Comparison of ENCODE assay signal across 12 mouse cellular contexts in the genomic region with DNA sequence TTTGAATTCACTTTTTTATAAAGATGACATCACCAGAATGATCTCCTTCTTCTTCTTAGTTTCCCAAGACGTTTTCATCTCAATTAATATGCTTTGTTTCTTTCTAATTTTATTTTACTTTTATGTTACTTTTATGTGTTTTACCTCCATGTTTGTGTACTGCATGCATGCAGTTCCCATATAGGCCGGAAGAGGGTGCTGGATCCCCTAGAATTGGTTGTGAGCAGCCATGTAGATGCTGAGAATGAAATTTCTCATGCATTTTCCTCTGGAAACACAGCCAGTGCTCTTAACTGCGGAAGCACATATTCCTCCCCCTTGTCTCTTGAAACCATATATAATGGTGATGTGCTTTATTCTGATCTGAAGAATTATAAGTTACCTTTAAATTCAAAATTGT.
DNase-seq lines count a peak whose midpoint lies in the region; ATAC-seq and TF ChIP-seq lines count a peak whose summit lies in the region.
"Had no signal": no experiment of that assay in that cellular context is flagged by ENCODE, and none has a peak within 500 bp of the region (broad histone marks: within the 10 kb centered on the region; RNA-seq: fewer than 3 reads in every experiment).

No protein-coding gene starts in this region.

- no peaks in the 10 kb centered on the region for H3K27me3 ChIP-seq in hindbrain, embryonic 11.5 days (ENCODE audit: control insufficient read depth, insufficient read depth, low read length)
- H3K27me3 ChIP-seq in hindbrain, embryonic 12.5 days, result no peaks in the 10 kb centered on the region
- no peaks in the 10 kb centered on the region for H3K27me3 ChIP-seq in midbrain, embryonic 14.5 days (ENCODE audit: control insufficient read depth, insufficient read depth, low read length)
- H3K27me3 ChIP-seq in midbrain, embryonic 15.5 days (replicated peaks), result no peaks in the 10 kb centered on the region
- H3K27me3 ChIP-seq in MEL (ENCODE audit: control insufficient read depth in 1 of 2, insufficient read depth in 2 of 2, low read length in 2 of 2), result no peaks in the 10 kb centered on the region
- no peaks in the 10 kb centered on the region for H3K27me3 ChIP-seq in limb, embryonic 11.5 days (ENCODE audit: control insufficient read depth, insufficient read depth, low read length)
- no peaks in the 10 kb centered on the region for H3K27me3 ChIP-seq in hindbrain, embryonic 14.5 days (ENCODE audit: control insufficient read depth, insufficient read depth, low read length)
- H3K27me3 ChIP-seq: heart, embryonic 12.5 days; limb, embryonic 15.5 days had no signal

- no peak for TF ChIP-seq EP300 in MEL (IDR thresholded peaks at IDR 0.05; ENCODE audit: low read depth in 1 of 2, low read length in 2 of 2)

- no peaks in the 10 kb centered on the region for H3K79me2 ChIP-seq in MEL (ENCODE audit: control insufficient read depth, insufficient read depth, low read length, poor library complexity)

- peak; percentile 11 for DNase-seq in hindbrain, embryonic 11.5 days (ENCODE audit: low spot score)
- DNase-seq in midbrain, embryonic 14.5 days, result peak; percentile 9
- DNase-seq in MEL (ENCODE audit: low read depth, low spot score), result peak; percentile 29
- peak; percentile 37 for DNase-seq in limb, embryonic 11.5 days (ENCODE audit: low spot score)
- DNase-seq in hindbrain, embryonic 14.5 days (ENCODE audit: low spot score), result no peak
- DNase-seq: kidney, postnatal 25 days; right cerebral cortex, postnatal 14 days had no signal

- H3K4me2 ChIP-seq in hindbrain, embryonic 11.5 days (replicated peaks; ENCODE audit: low read depth, low read length), result no peak overlapping the region
- H3K4me2 ChIP-seq in hindbrain, embryonic 12.5 days (replicated peaks), result no peak overlapping the region
- H3K4me2 ChIP-seq in midbrain, embryonic 14.5 days (ENCODE audit: low read length), result no peak overlapping the region
- H3K4me2 ChIP-seq in midbrain, embryonic 15.5 days, result no peak overlapping the region
- no peak overlapping the region for H3K4me2 ChIP-seq in limb, embryonic 11.5 days (ENCODE audit: low read depth, severe bottlenecking)
- H3K4me2 ChIP-seq in hindbrain, embryonic 14.5 days (replicated peaks), result no peak overlapping the region
- H3K4me2 ChIP-seq: heart, embryonic 12.5 days; limb, embryonic 15.5 days had no signal

- H3K9ac ChIP-seq in hindbrain, embryonic 11.5 days (ENCODE audit: low read depth, low read length), result no peak overlapping the region
- no peak overlapping the region for H3K9ac ChIP-seq in hindbrain, embryonic 12.5 days
- H3K9ac ChIP-seq in midbrain, embryonic 14.5 days (replicated peaks; ENCODE audit: low read length), result no peak overlapping the region
- no peak overlapping the region for H3K9ac ChIP-seq in midbrain, embryonic 15.5 days
- H3K9ac ChIP-seq in MEL (ENCODE audit: control insufficient read depth, low read depth, low read length, poor library complexity, severe bottlenecking), result no peak overlapping the region
- H3K9ac ChIP-seq in limb, embryonic 11.5 days (ENCODE audit: low read length), result no peak overlapping the region
- H3K9ac ChIP-seq in hindbrain, embryonic 14.5 days, result no peak overlapping the region
- H3K9ac ChIP-seq: heart, embryonic 12.5 days; limb, embryonic 15.5 days had no signal

- TF ChIP-seq RAD21 in MEL (IDR thresholded peaks at IDR 0.05; ENCODE audit: low read depth, low read length), result peak; percentile 52

- no peak overlapping the region for H3K4me3 ChIP-seq in hindbrain, embryonic 11.5 days (ENCODE audit: low read depth, low read length)
- H3K4me3 ChIP-seq in hindbrain, embryonic 12.5 days, result no peak overlapping the region
- no peak overlapping the region for H3K4me3 ChIP-seq in midbrain, embryonic 14.5 days (replicated peaks; ENCODE audit: low read depth, low read length)
- H3K4me3 ChIP-seq in midbrain, embryonic 15.5 days, result no peak overlapping the region
- H3K4me3 ChIP-seq in MEL (ENCODE audit: control insufficient read depth in 1 of 2, insufficient read depth in 1 of 2, low read depth in 2 of 2, low read length in 2 of 2), result no peak overlapping the region
- no peak overlapping the region for H3K4me3 ChIP-seq in limb, embryonic 11.5 days (ENCODE audit: low read depth, low read length)
- H3K4me3 ChIP-seq in hindbrain, embryonic 14.5 days (replicated peaks; ENCODE audit: low read length), result no peak overlapping the region
- H3K4me3 ChIP-seq: heart, embryonic 12.5 days; limb, embryonic 15.5 days had no signal

- peak; percentile 40 to 55 (median 53) for TF ChIP-seq CTCF in MEL (IDR thresholded peaks at IDR 0.05 in 2 of 3, conservative IDR thresholded peaks at IDR 0.05 in 1 of 3; ENCODE audit: control insufficient read depth in 1 of 3, insufficient read depth in 1 of 3, low read depth in 2 of 3, low read length in 3 of 3, poor library complexity in 1 of 3, severe bottlenecking in 1 of 3)

- no peaks in the 10 kb centered on the region for H3K36me3 ChIP-seq in hindbrain, embryonic 11.5 days (ENCODE audit: control insufficient read depth, insufficient read depth, low read length)
- no peaks in the 10 kb centered on the region for H3K36me3 ChIP-seq in hindbrain, embryonic 12.5 days
- H3K36me3 ChIP-seq in midbrain, embryonic 14.5 days (ENCODE audit: control insufficient read depth, insufficient read depth, low read length), result no peaks in the 10 kb centered on the region
- no peaks in the 10 kb centered on the region for H3K36me3 ChIP-seq in midbrain, embryonic 15.5 days (replicated peaks)
- H3K36me3 ChIP-seq in MEL (ENCODE audit: control insufficient read depth in 1 of 2, insufficient read depth in 2 of 2, low read length in 2 of 2), result no peaks in the 10 kb centered on the region
- H3K36me3 ChIP-seq in limb, embryonic 11.5 days (ENCODE audit: control insufficient read depth, insufficient read depth, low read length), result no peaks in the 10 kb centered on the region
- H3K36me3 ChIP-seq in hindbrain, embryonic 14.5 days (replicated peaks; ENCODE audit: control insufficient read depth, insufficient read depth), result no peaks in the 10 kb centered on the region
- H3K36me3 ChIP-seq: heart, embryonic 12.5 days; limb, embryonic 15.5 days had no signal

- no peaks in the 10 kb centered on the region for H3K4me1 ChIP-seq in hindbrain, embryonic 11.5 days (replicated peaks; ENCODE audit: control insufficient read depth, insufficient read depth, low read length)
- H3K4me1 ChIP-seq in hindbrain, embryonic 12.5 days, result no peaks in the 10 kb centered on the region
- H3K4me1 ChIP-seq in midbrain, embryonic 14.5 days (ENCODE audit: control insufficient read depth, insufficient read depth, low read length), result no peaks in the 10 kb centered on the region
- no peaks in the 10 kb centered on the region for H3K4me1 ChIP-seq in midbrain, embryonic 15.5 days
- no peaks in the 10 kb centered on the region for H3K4me1 ChIP-seq in MEL (ENCODE audit: control insufficient read depth in 1 of 2, insufficient read depth in 2 of 2, low read length in 2 of 2)
- H3K4me1 ChIP-seq in limb, embryonic 11.5 days (ENCODE audit: control insufficient read depth, insufficient read depth, low read length), result no peaks in the 10 kb centered on the region
- H3K4me1 ChIP-seq in hindbrain, embryonic 14.5 days (replicated peaks; ENCODE audit: control insufficient read depth, insufficient read depth, low read length), result no peaks in the 10 kb centered on the region
- H3K4me1 ChIP-seq: heart, embryonic 12.5 days; limb, embryonic 15.5 days had no signal

- H3K9me3 ChIP-seq in hindbrain, embryonic 11.5 days (ENCODE audit: control insufficient read depth, low read length), result no peaks in the 10 kb centered on the region
- no peaks in the 10 kb centered on the region for H3K9me3 ChIP-seq in hindbrain, embryonic 12.5 days (replicated peaks)
- H3K9me3 ChIP-seq in midbrain, embryonic 14.5 days (ENCODE audit: control insufficient read depth, low read length), result no peaks in the 10 kb centered on the region
- no peaks in the 10 kb centered on the region for H3K9me3 ChIP-seq in midbrain, embryonic 15.5 days
- no peaks in the 10 kb centered on the region for H3K9me3 ChIP-seq in MEL (replicated peaks; ENCODE audit: insufficient read depth, low read length)
- no peaks in the 10 kb centered on the region for H3K9me3 ChIP-seq in limb, embryonic 11.5 days (ENCODE audit: control insufficient read depth, low read length)
- H3K9me3 ChIP-seq in hindbrain, embryonic 14.5 days (ENCODE audit: control insufficient read depth, low read length), result no peaks in the 10 kb centered on the region
- H3K9me3 ChIP-seq: heart, embryonic 12.5 days; limb, embryonic 15.5 days had no signal

- no peak for ATAC-seq in hindbrain, embryonic 11.5 days (ENCODE audit: low FRiP score)
- no peak for ATAC-seq in hindbrain, embryonic 12.5 days (ENCODE audit: low FRiP score)
- no peak for ATAC-seq in midbrain, embryonic 14.5 days (ENCODE audit: low FRiP score, low TSS enrichment)
- ATAC-seq in midbrain, embryonic 15.5 days (replicated peaks), result no peak
- no peak for ATAC-seq in limb, embryonic 11.5 days (ENCODE audit: insufficient number of reproducible peaks, low FRiP score, low TSS enrichment, low read depth)
- no peak for ATAC-seq in CD4-positive, CD25-positive, alpha-beta regulatory T cell, adult 4 months
- ATAC-seq in hindbrain, embryonic 14.5 days (ENCODE audit: low FRiP score), result no peak

- WGBS in hindbrain, embryonic 11.5 days, result 52% methylated on average over 3 of the region's 3 CpGs
- WGBS in hindbrain, embryonic 12.5 days, result 56% methylated on average over 3 of the region's 3 CpGs
- 49% methylated on average over 3 of the region's 3 CpGs for WGBS in midbrain, embryonic 14.5 days
- 61% methylated on average over 3 of the region's 3 CpGs for WGBS in midbrain, embryonic 15.5 days
- WGBS in limb, embryonic 11.5 days, result 51% methylated on average over 3 of the region's 3 CpGs
- WGBS in hindbrain, embryonic 14.5 days, result 55% methylated on average over 3 of the region's 3 CpGs

- no peak for TF ChIP-seq POLR2A in MEL (IDR thresholded peaks at IDR 0.05; ENCODE audit: control insufficient read depth in 1 of 2, insufficient read depth in 1 of 2, low read depth in 1 of 2, low read length in 2 of 2, poor library complexity in 1 of 2)

- H3K27ac ChIP-seq in hindbrain, embryonic 11.5 days (ENCODE audit: low read depth, low read length), result no peak overlapping the region
- no peak overlapping the region for H3K27ac ChIP-seq in hindbrain, embryonic 12.5 days
- H3K27ac ChIP-seq in midbrain, embryonic 14.5 days (replicated peaks; ENCODE audit: low read depth, low read length), result no peak overlapping the region
- no peak overlapping the region for H3K27ac ChIP-seq in midbrain, embryonic 15.5 days
- H3K27ac ChIP-seq in MEL (ENCODE audit: control insufficient read depth, low read depth, low read length), result no peak overlapping the region
- H3K27ac ChIP-seq in limb, embryonic 11.5 days (replicated peaks; ENCODE audit: low read depth, low read length), result no peak overlapping the region
- no peak overlapping the region for H3K27ac ChIP-seq in hindbrain, embryonic 14.5 days
- H3K27ac ChIP-seq: limb, embryonic 15.5 days had no signal

TF ChIP-seq in MEL, 35 proteins besides CTCF, POLR2A, EP300 and RAD21:
- TF ChIP-seq JUND (IDR thresholded peaks at IDR 0.05; ENCODE audit: low read depth, low read length) (no peak), SMC3 (IDR thresholded peaks at IDR 0.05; ENCODE audit: low read depth, low read length) (peak; percentile 38; the same call in 1 of the 2 replicates)
